Mouse (Mus musculus): ENCODE data around the gene Vstm4. TPM values are rescaled to one million over a fixed set of nuclear protein-coding genes. Genes with fewer than 3 reads are reported as not detected.

The Vstm4 gene
- polyA plus RNA-seq, 1 experiment from 2014 or later: 47.4 TPM

- TF ChIP-seq CTCF (IDR thresholded peaks at IDR 0.05; ENCODE audit: low read depth): no peak
- H3K4me2 ChIP-seq (ENCODE audit: low read length): no peak overlapping the region
- DNase-seq (ENCODE audit: low spot score) (no peak), ATAC-seq (replicated peaks; ENCODE audit: low FRiP score, low read depth) (no peak)
- H3K9me3 ChIP-seq (replicated peaks; ENCODE audit: low read length): no peaks in the 10 kb centered on the region
- 0 out of 2 replicates have a peak, but pooled peaks cover 8% of the 10 kb centered on the region for H3K27me3 ChIP-seq (ENCODE audit: insufficient read depth, low read length)
- no peak overlapping the region for H3K4me3 ChIP-seq (replicated peaks; ENCODE audit: low read depth, low read length)
- H3K4me1 ChIP-seq (replicated peaks; ENCODE audit: insufficient read depth, low read length): peaks cover 6% of the 10 kb centered on the region
- 92% methylated on average over 2 of the region's 2 CpGs for WGBS
- H3K36me3 ChIP-seq (ENCODE audit: insufficient read depth, low read length): no peaks in the 10 kb centered on the region
- H3K9ac ChIP-seq (ENCODE audit: low read depth, low read length): no peak overlapping the region
- no peak overlapping the region for H3K27ac ChIP-seq
Observed at GRCm38 (mm10) chr14:32947512-32947911, 91.0 kb downstream of the Vstm4 start.

- WGBS: 15% methylated on average over 20 of the region's 20 CpGs
- Histone ChIP-seq H3K36me3 (ENCODE audit: insufficient read depth, low read length) (no peaks in the 10 kb centered on the region), H3K27me3 (ENCODE audit: insufficient read depth, low read length) (0 out of 2 replicates have a peak, but pooled peaks cover 8% of the 10 kb centered on the region), H3K4me3 (replicated peaks; ENCODE audit: low read depth, low read length) (no peak overlapping the region), H3K9ac (ENCODE audit: low read depth, low read length) (no peak overlapping the region), H3K27ac (peak overlapping the region; percentile 76), H3K4me2 (ENCODE audit: low read length) (no peak overlapping the region), H3K4me1 (replicated peaks; ENCODE audit: insufficient read depth, low read length) (peaks cover 6% of the 10 kb centered on the region), H3K9me3 (replicated peaks; ENCODE audit: low read length) (no peaks in the 10 kb centered on the region)
- ATAC-seq (replicated peaks; ENCODE audit: low FRiP score, low read depth) (peak; percentile 81), DNase-seq (ENCODE audit: low spot score) (peak; percentile 93)
- no peak for TF ChIP-seq CTCF (IDR thresholded peaks at IDR 0.05; ENCODE audit: low read depth)
Observed at GRCm38 (mm10) chr14:32950312-32951301, 94.1 kb downstream of the Vstm4 start.

GRCm38 (mm10) chr14:32956486-32956885 lies 99.9 kb downstream of the Vstm4 start:
- no peak overlapping the region for H3K9ac ChIP-seq (ENCODE audit: low read depth, low read length)
- H3K27ac ChIP-seq: no peak overlapping the region
- H3K4me3 ChIP-seq (replicated peaks; ENCODE audit: low read depth, low read length): no peak overlapping the region
- H3K27me3 ChIP-seq (ENCODE audit: insufficient read depth, low read length): 0 out of 2 replicates have a peak, but pooled peaks cover 11% of the 10 kb centered on the region
- ATAC-seq (replicated peaks; ENCODE audit: low FRiP score, low read depth): no peak
- no peaks in the 10 kb centered on the region for H3K36me3 ChIP-seq (ENCODE audit: insufficient read depth, low read length)
- H3K4me1 ChIP-seq (replicated peaks; ENCODE audit: insufficient read depth, low read length): peaks cover 4% of the 10 kb centered on the region; the same call in 1 of the 2 replicates
- no peak overlapping the region for H3K4me2 ChIP-seq (ENCODE audit: low read length)
- 57% methylated on average over 8 of the region's 8 CpGs for WGBS
- no peak for DNase-seq (ENCODE audit: low spot score)
- no peaks in the 10 kb centered on the region for H3K9me3 ChIP-seq (replicated peaks; ENCODE audit: low read length)
- TF ChIP-seq CTCF (IDR thresholded peaks at IDR 0.05; ENCODE audit: low read depth): no peak

- Histone ChIP-seq H3K9ac (ENCODE audit: low read depth, low read length) (no peak overlapping the region), H3K27me3 (ENCODE audit: insufficient read depth, low read length) (0 out of 2 replicates have a peak, but pooled peaks cover 8% of the 10 kb centered on the region), H3K4me2 (ENCODE audit: low read length) (no peak overlapping the region), H3K4me1 (replicated peaks; ENCODE audit: insufficient read depth, low read length) (peaks cover 6% of the 10 kb centered on the region; the same call in 1 of the 2 replicates), H3K4me3 (replicated peaks; ENCODE audit: low read depth, low read length) (no peak overlapping the region), H3K27ac (no peak overlapping the region), H3K36me3 (ENCODE audit: insufficient read depth, low read length) (no peaks in the 10 kb centered on the region), H3K9me3 (replicated peaks; ENCODE audit: low read length) (no peaks in the 10 kb centered on the region)
- 19% methylated on average over 8 of the region's 8 CpGs for WGBS
- TF ChIP-seq CTCF (IDR thresholded peaks at IDR 0.05; ENCODE audit: low read depth): no peak
- no peak for ATAC-seq (replicated peaks; ENCODE audit: low FRiP score, low read depth)
- peak; percentile 51 for DNase-seq (ENCODE audit: low spot score)
Observed at GRCm38 (mm10) chr14:32958671-32959070, 102.1 kb downstream of the Vstm4 start.

GRCm38 (mm10) chr14:32960481-32960880 lies 103.9 kb downstream of the Vstm4 start:
- ATAC-seq (replicated peaks; ENCODE audit: low FRiP score, low read depth): no peak
- H3K9ac ChIP-seq (ENCODE audit: low read depth, low read length): no peak overlapping the region

GRCm38 (mm10) chr14:32964742-32965141 lies 108.2 kb downstream of the Vstm4 start:
- Histone ChIP-seq H3K9me3 (replicated peaks; ENCODE audit: low read length) (no peaks in the 10 kb centered on the region), H3K27me3 (ENCODE audit: insufficient read depth, low read length) (0 out of 2 replicates have a peak, but pooled peaks cover 4% of the 10 kb centered on the region), H3K9ac (ENCODE audit: low read depth, low read length) (no peak overlapping the region), H3K4me2 (ENCODE audit: low read length) (no peak overlapping the region), H3K27ac (no peak overlapping the region), H3K4me3 (replicated peaks; ENCODE audit: low read depth, low read length) (no peak overlapping the region), H3K36me3 (ENCODE audit: insufficient read depth, low read length) (no peaks in the 10 kb centered on the region), H3K4me1 (replicated peaks; ENCODE audit: insufficient read depth, low read length) (0 out of 2 replicates have a peak, but pooled peaks cover 3% of the 10 kb centered on the region)
- DNase-seq (ENCODE audit: low spot score) (peak; percentile 59), ATAC-seq (replicated peaks; ENCODE audit: low FRiP score, low read depth) (0 out of 2 replicates have a peak, but pooled peaks have one; percentile 17)
- WGBS: 28% methylated on average over 10 of the region's 10 CpGs
- no peak for TF ChIP-seq CTCF (IDR thresholded peaks at IDR 0.05; ENCODE audit: low read depth)

More at GRCm38 (mm10) chr14:32960481-32960880, 103.9 kb downstream of the Vstm4 start:
- Histone ChIP-seq H3K9me3 (replicated peaks; ENCODE audit: low read length) (no peaks in the 10 kb centered on the region), H3K4me1 (replicated peaks; ENCODE audit: insufficient read depth, low read length) (peaks cover 6% of the 10 kb centered on the region; the same call in 1 of the 2 replicates), H3K4me3 (replicated peaks; ENCODE audit: low read depth, low read length) (no peak overlapping the region), H3K27ac (no peak overlapping the region), H3K27me3 (ENCODE audit: insufficient read depth, low read length) (0 out of 2 replicates have a peak, but pooled peaks cover 8% of the 10 kb centered on the region), H3K4me2 (ENCODE audit: low read length) (no peak overlapping the region), H3K36me3 (ENCODE audit: insufficient read depth, low read length) (no peaks in the 10 kb centered on the region)
- TF ChIP-seq CTCF (IDR thresholded peaks at IDR 0.05; ENCODE audit: low read depth): peak; percentile 83
- 47% methylated on average over 5 of the region's 5 CpGs for WGBS
- DNase-seq (ENCODE audit: low spot score): peak; percentile 88
